Mouse (Mus musculus) midbrain, embryonic 11.5 days (tissue): Measurements from ENCODE around the gene Nfil3. TPM values are rescaled to one million over a fixed set of nuclear protein-coding genes. Genes with fewer than 3 reads are reported as not detected.

ENCODE experiments used
- ATAC-seq: fragments of 200-750 bp; cut with Nextera tagmentation; 2 replicates; pipeline ENCODE4 v1.8.0; 2017; ENCODE audit warnings: moderate TSS enrichment, moderate library complexity; ENCODE audit not compliant: low FRiP score
- DNase-seq: peaks from one replicate; pipeline ENCODE4 v3.0.0; 2015; ENCODE audit warnings: low spot score; ENCODE audit errors: missing footprints
- H3K27ac ChIP-seq: fragments of 300-500 bp; sonication (generic); 2 replicates; pipeline ENCODE4 v1.5.1; 2014; ENCODE audit warnings: low read depth, low read length
- H3K27me3 ChIP-seq: fragments of 300-500 bp; sonication (generic); 2 replicates; pipeline ENCODE4 v1.6.1; 2014; ENCODE audit warnings: mild to moderate bottlenecking, low read length, moderate library complexity, mixed read lengths; ENCODE audit not compliant: control insufficient read depth, insufficient read depth
- H3K36me3 ChIP-seq: fragments of 300-500 bp; sonication (generic); 2 replicates; pipeline ENCODE4 v1.6.1; 2014; ENCODE audit warnings: mild to moderate bottlenecking, low read length, moderate library complexity, mixed read lengths; ENCODE audit not compliant: control insufficient read depth, insufficient read depth
- H3K4me1 ChIP-seq: fragments of 300-500 bp; sonication (generic); 2 replicates; pipeline ENCODE4 v1.6.1; 2014; ENCODE audit warnings: low read length; ENCODE audit not compliant: control insufficient read depth, insufficient read depth
- H3K4me2 ChIP-seq: fragments of 300-500 bp; sonication (generic); 2 replicates; pipeline ENCODE4 v1.6.1; 2014; ENCODE audit warnings: mild to moderate bottlenecking, moderate library complexity
- H3K4me3 ChIP-seq: fragments of 300-500 bp; sonication (generic); 2 replicates; pipeline ENCODE4 v1.5.1; 2014; ENCODE audit warnings: low read depth, low read length
- H3K9ac ChIP-seq: fragments of 300-500 bp; sonication (generic); 2 replicates; pipeline ENCODE4 v1.6.1; 2014; ENCODE audit warnings: low read length
- H3K9me3 ChIP-seq: fragments of 300-500 bp; sonication (generic); 2 replicates; pipeline ENCODE4 v1.6.1; 2016; ENCODE audit warnings: low read length; ENCODE audit not compliant: control insufficient read depth
- WGBS: fragments of 180-500 bp; shearing (Covaris S2); extraction: QIAGEN DNeasy Blood & Tissue Kit; methylation state at CpG from one replicate; pipeline ENCODE4 v1.1.7; 2014; 5-methylcytosine and 5-hydroxymethylcytosine counted together
- polyA plus RNA-seq: library from polyadenylated mRNA; unstranded; fragments of >200 nt; fragmentation: Nextera tagmentation; extraction: Ambion mirVana; gene quantifications from 2 replicates; pipeline ENCODE4 v1.2.1, GENCODE M21; 2014

Nfil3 gene
- polyA plus RNA-seq, 1 experiment from 2014 or later, result 19.3 TPM

- Histone ChIP-seq H3K27ac (no peak overlapping the region), H3K4me3 (no peak overlapping the region), H3K27me3 (no peaks in the 10 kb centered on the region), H3K36me3 (no peaks in the 10 kb centered on the region), H3K9me3 (no peaks in the 10 kb centered on the region), H3K4me1 (peaks cover 3% of the 10 kb centered on the region; the same call in 1 of the 2 replicates), H3K4me2 (no peak overlapping the region), H3K9ac (no peak overlapping the region)
- ATAC-seq (no peak), DNase-seq (no peak)
- 75% methylated on average over 3 of the region's 3 CpGs for WGBS
Measured at GRCm38 (mm10) chr13:53007781-53008180, 26.9 kb upstream of the Nfil3 start.

GRCm38 (mm10) chr13:53003286-53003685, 22.4 kb upstream of the Nfil3 start:
- Histone ChIP-seq H3K27me3 (no peaks in the 10 kb centered on the region), H3K9ac (no peak overlapping the region), H3K4me3 (no peak overlapping the region), H3K9me3 (no peaks in the 10 kb centered on the region), H3K4me1 (no peaks in the 10 kb centered on the region), H3K4me2 (no peak overlapping the region), H3K27ac (no peak overlapping the region), H3K36me3 (no peaks in the 10 kb centered on the region)
- 76% methylated on average over 3 of the region's 3 CpGs for WGBS
- no peak for DNase-seq
- ATAC-seq, result no peak

GRCm38 (mm10) chr13:53001511-53001935, 20.6 kb upstream of the Nfil3 start:
- ATAC-seq (no peak), DNase-seq (no peak)
- H3K27ac ChIP-seq, result no peak overlapping the region
- H3K27me3 ChIP-seq, result no peaks in the 10 kb centered on the region
- WGBS, result 91% methylated on average over 2 of the region's 2 CpGs
- no peak overlapping the region for H3K9ac ChIP-seq
- no peaks in the 10 kb centered on the region for H3K9me3 ChIP-seq
- no peak overlapping the region for H3K4me2 ChIP-seq
- no peaks in the 10 kb centered on the region for H3K4me1 ChIP-seq
- no peak overlapping the region for H3K4me3 ChIP-seq
- H3K36me3 ChIP-seq, result no peaks in the 10 kb centered on the region

GRCm38 (mm10) chr13:53000481-53000880, 19.6 kb upstream of the Nfil3 start:
- ATAC-seq (no peak), DNase-seq (no peak)
- Histone ChIP-seq H3K9ac (no peak overlapping the region), H3K4me1 (no peaks in the 10 kb centered on the region), H3K36me3 (no peaks in the 10 kb centered on the region), H3K27me3 (no peaks in the 10 kb centered on the region), H3K27ac (no peak overlapping the region), H3K4me2 (no peak overlapping the region), H3K4me3 (no peak overlapping the region), H3K9me3 (no peaks in the 10 kb centered on the region)
- 80% methylated on average over 2 of the region's 2 CpGs for WGBS

- 89% methylated on average over 10 of the region's 10 CpGs for WGBS
- ATAC-seq, result no peak
Measured at GRCm38 (mm10) chr13:52998541-52998940, 17.7 kb upstream of the Nfil3 start.

GRCm38 (mm10) chr13:52997806-52998205, 16.9 kb upstream of the Nfil3 start:
- H3K4me3 ChIP-seq, result no peak overlapping the region
- H3K4me2 ChIP-seq, result no peak overlapping the region
- no peak overlapping the region for H3K9ac ChIP-seq
- no peaks in the 10 kb centered on the region for H3K27me3 ChIP-seq
- H3K9me3 ChIP-seq, result no peaks in the 10 kb centered on the region; the same call in 1 of the 2 replicates
- no peaks in the 10 kb centered on the region for H3K4me1 ChIP-seq
- H3K36me3 ChIP-seq, result no peaks in the 10 kb centered on the region
- DNase-seq (no peak), ATAC-seq (no peak)
- 76% methylated on average over 2 of the region's 2 CpGs for WGBS
- no peak overlapping the region for H3K27ac ChIP-seq

More at GRCm38 (mm10) chr13:52998541-52998940, 17.7 kb upstream of the Nfil3 start:
- no peak overlapping the region for H3K27ac ChIP-seq
- H3K27me3 ChIP-seq, result no peaks in the 10 kb centered on the region
- no peak for DNase-seq
- no peaks in the 10 kb centered on the region; the same call in 1 of the 2 replicates for H3K9me3 ChIP-seq
- H3K9ac ChIP-seq, result no peak overlapping the region
- H3K36me3 ChIP-seq, result no peaks in the 10 kb centered on the region
- no peak overlapping the region for H3K4me3 ChIP-seq
- H3K4me1 ChIP-seq, result no peaks in the 10 kb centered on the region
- H3K4me2 ChIP-seq, result no peak overlapping the region

GRCm38 (mm10) chr13:52996201-52996600, 15.3 kb upstream of the Nfil3 start:
- Histone ChIP-seq H3K36me3 (no peaks in the 10 kb centered on the region), H3K27me3 (no peaks in the 10 kb centered on the region), H3K4me1 (no peaks in the 10 kb centered on the region), H3K4me3 (no peak overlapping the region), H3K9me3 (no peaks in the 10 kb centered on the region; the same call in 1 of the 2 replicates), H3K4me2 (no peak overlapping the region), H3K27ac (no peak overlapping the region), H3K9ac (no peak overlapping the region)
- no peak for DNase-seq
- no peak for ATAC-seq
- 79% methylated on average over 8 of the region's 8 CpGs for WGBS

- no peak overlapping the region for H3K9ac ChIP-seq
- H3K9me3 ChIP-seq, result no peaks in the 10 kb centered on the region; the same call in 1 of the 2 replicates
- H3K4me3 ChIP-seq, result no peak overlapping the region
- H3K4me2 ChIP-seq, result no peak overlapping the region
- DNase-seq (no peak), ATAC-seq (no peak)
- H3K4me1 ChIP-seq, result no peaks in the 10 kb centered on the region
- no peak overlapping the region for H3K27ac ChIP-seq
- no peaks in the 10 kb centered on the region for H3K27me3 ChIP-seq
- H3K36me3 ChIP-seq, result no peaks in the 10 kb centered on the region
- 83% methylated on average over 10 of the region's 10 CpGs for WGBS
Measured at GRCm38 (mm10) chr13:52994197-52994881, 13.5 kb upstream of the Nfil3 start.

GRCm38 (mm10) chr13:52990139-52990538, 9.3 kb upstream of the Nfil3 start:
- H3K36me3 ChIP-seq, result no peaks in the 10 kb centered on the region
- no peak overlapping the region for H3K27ac ChIP-seq
- no peaks in the 10 kb centered on the region for H3K4me1 ChIP-seq
- no peak for ATAC-seq
- no peaks in the 10 kb centered on the region for H3K27me3 ChIP-seq
- no peak for DNase-seq
- 75% methylated on average over 9 of the region's 9 CpGs for WGBS
- H3K4me2 ChIP-seq, result no peak overlapping the region
- H3K9me3 ChIP-seq, result no peaks in the 10 kb centered on the region; the same call in 1 of the 2 replicates
- no peak overlapping the region for H3K4me3 ChIP-seq
- H3K9ac ChIP-seq, result no peak overlapping the region
